Mouse (Mus musculus) liver, postnatal 0 days (tissue): ENCODE data around the gene Chmp1a. TPM values are rescaled to one million over a fixed set of nuclear protein-coding genes. Genes with fewer than 3 reads are reported as not detected.
A peak's percentile ranks its signal among the peaks of the same experiment; 100 is the strongest.

Source experiments
- ATAC-seq: fragments of 200-750 bp; cut with Nextera tagmentation; 2 replicates; pipeline ENCODE4 v1.8.0; 2017; ENCODE audit warnings: mild to moderate bottlenecking, moderate library complexity
- DNase-seq: peaks from one replicate; pipeline ENCODE4 v3.0.0-alpha.2; 2016
- H3K27ac ChIP-seq: fragments of 300-500 bp; sonication (generic); 2 replicates; pipeline ENCODE4 v1.5.1; 2014; ENCODE audit warnings: antibody characterized with exemption, moderate library complexity, mild to moderate bottlenecking, low read depth
- H3K27me3 ChIP-seq: fragments of 300-500 bp; sonication (generic); 2 replicates; pipeline ENCODE4 v1.6.1; 2014; ENCODE audit warnings: low read length, control low read depth, mixed read lengths; ENCODE audit not compliant: insufficient read depth
- H3K36me3 ChIP-seq: fragments of 300-500 bp; sonication (generic); replicated peaks from 2 replicates; pipeline ENCODE4 v1.6.1; 2014; ENCODE audit warnings: mild to moderate bottlenecking, control low read depth, low read length, moderate library complexity, mixed read lengths; ENCODE audit not compliant: insufficient read depth
- H3K4me1 ChIP-seq: fragments of 300-500 bp; sonication (generic); 2 replicates; pipeline ENCODE4 v1.6.1; 2014; ENCODE audit warnings: antibody characterized with exemption, mild to moderate bottlenecking, control low read depth; ENCODE audit not compliant: insufficient read depth
- H3K4me2 ChIP-seq: fragments of 300-500 bp; sonication (generic); 2 replicates; pipeline ENCODE4 v1.6.1; 2014; ENCODE audit warnings: low read depth, mild to moderate bottlenecking, low read length, moderate library complexity, mixed read lengths
- H3K4me3 ChIP-seq: fragments of 300-500 bp; sonication (generic); 2 replicates; pipeline ENCODE4 v1.5.1; 2014; ENCODE audit warnings: low read depth, low read length
- H3K9ac ChIP-seq: fragments of 300-500 bp; sonication (generic); replicated peaks from 2 replicates; pipeline ENCODE4 v1.6.1; 2014; ENCODE audit warnings: mild to moderate bottlenecking, moderate library complexity
- H3K9me3 ChIP-seq: fragments of 300-500 bp; sonication (generic); 2 replicates; pipeline ENCODE4 v1.6.1; 2016; ENCODE audit warnings: mild to moderate bottlenecking, control low read depth, low read length, mixed read lengths
- CTCF ChIP-seq: sonication (generic); IDR thresholded peaks from 2 replicates; pipeline ENCODE4 v1.5.1; 2016; ENCODE audit warnings: antibody characterized with exemption, low read depth
- EP300 ChIP-seq: IDR thresholded peaks from 2 replicates; pipeline ENCODE4 v1.6.1; 2016; ENCODE audit warnings: antibody characterized with exemption, low read depth, mild to moderate bottlenecking
- WGBS: fragments of 180-500 bp; shearing (Covaris S2); extraction: QIAGEN DNeasy Blood & Tissue Kit; methylation state at CpG from one replicate; pipeline ENCODE4 v1.1.7; 2014; ENCODE audit not compliant: insufficient replicate concordance; 5-methylcytosine and 5-hydroxymethylcytosine counted together
- polyA plus RNA-seq: library from polyadenylated mRNA; unstranded; fragments of >200 nt; fragmentation: Nextera tagmentation; extraction: Ambion mirVana; gene quantifications from 2 replicates; pipeline ENCODE4 v1.2.1, GENCODE M21; 2015

Chmp1a gene
- polyA plus RNA-seq, 1 experiment from 2014 or later = 60.0 TPM

GRCm38 (mm10) chr8:123188006-123188405 lies 24.6 kb downstream of the Chmp1a start:
- no peak overlapping the region for H3K27ac ChIP-seq
- 66% methylated on average over 2 of the region's 2 CpGs for WGBS
- H3K4me3 ChIP-seq = no peak overlapping the region
- H3K9me3 ChIP-seq = no peaks in the 10 kb centered on the region
- no peak for DNase-seq
- 0 out of 2 replicates have a peak, but pooled peaks cover 2% of the 10 kb centered on the region for H3K4me1 ChIP-seq
- no peaks in the 10 kb centered on the region for H3K27me3 ChIP-seq
- H3K9ac ChIP-seq = no peak overlapping the region
- TF ChIP-seq CTCF (no peak), EP300 (no peak)
- H3K36me3 ChIP-seq = no peaks in the 10 kb centered on the region
- no peak for ATAC-seq
- no peak overlapping the region for H3K4me2 ChIP-seq

GRCm38 (mm10) chr8:123185566-123186409 lies 26.8 kb downstream of the Chmp1a start, which contains the start of gene Dpep1:
Gene Dpep1, plus strand, starts transcription at chr8:123186242.
- no peak within 1 kb of the TSS for H3K27ac ChIP-seq
- 51% methylated on average over 19 of the region's 19 CpGs for WGBS
- H3K9me3 ChIP-seq = no peaks in the 10 kb centered on the region
- 0 out of 2 replicates have a peak within 1 kb of the TSS, but pooled peaks have one; percentile 6 for H3K9ac ChIP-seq
- no peaks in the 10 kb centered on the region for H3K27me3 ChIP-seq
- ATAC-seq (peak; percentile 7; the same call in 1 of the 2 replicates), DNase-seq (no peak)
- 0 out of 2 replicates have a peak, but pooled peaks cover 5% of the 10 kb centered on the region for H3K4me1 ChIP-seq
- H3K4me3 ChIP-seq = no peak within 1 kb of the TSS
- TF ChIP-seq EP300 (no peak), CTCF (no peak)
- no peak within 1 kb of the TSS for H3K4me2 ChIP-seq
- no peaks in the 10 kb centered on the region for H3K36me3 ChIP-seq

GRCm38 (mm10) chr8:123181391-123181790 lies 31.2 kb downstream of the Chmp1a start:
- Histone ChIP-seq H3K36me3 (no peaks in the 10 kb centered on the region), H3K4me2 (no peak overlapping the region), H3K9me3 (peaks cover 6% of the 10 kb centered on the region; the same call in 1 of the 2 replicates), H3K9ac (no peak overlapping the region), H3K27me3 (no peaks in the 10 kb centered on the region), H3K4me1 (0 out of 2 replicates have a peak, but pooled peaks cover 3% of the 10 kb centered on the region), H3K4me3 (no peak overlapping the region), H3K27ac (peak overlapping the region; percentile 77)
- DNase-seq (peak; percentile 57), ATAC-seq (peak; percentile 95)
- TF ChIP-seq CTCF (no peak), EP300 (no peak)
- 58% methylated on average over 3 of the region's 3 CpGs for WGBS

DNA sequence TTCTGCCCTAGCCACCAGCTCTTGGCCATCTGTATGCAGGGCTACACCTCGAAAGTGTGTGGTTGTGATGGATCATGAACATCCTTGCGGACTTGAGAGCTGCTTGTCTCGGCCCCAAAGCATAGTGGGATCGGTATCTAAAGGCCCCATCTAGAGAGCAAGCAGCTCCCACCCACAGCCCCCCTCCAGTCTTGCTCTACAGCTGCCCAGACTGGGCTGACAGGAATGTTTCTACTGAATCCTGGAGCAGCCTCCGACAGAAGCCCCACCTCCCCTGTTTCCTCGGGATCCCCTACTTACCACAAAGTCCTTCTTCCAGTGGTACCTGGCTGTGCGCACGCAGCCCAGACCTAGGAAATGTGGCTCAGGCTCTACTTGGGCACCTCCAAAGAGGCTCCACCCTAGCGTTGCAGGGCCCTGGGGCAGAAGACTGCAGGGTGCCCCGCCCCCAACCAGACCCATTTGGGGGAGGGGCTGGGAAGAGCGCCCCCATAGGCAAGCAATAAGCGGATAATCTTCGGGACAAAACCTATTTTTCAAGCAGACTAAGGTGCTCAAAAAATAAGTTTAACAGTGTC lies 54.6 kb downstream of the Chmp1a start, which contains the start of gene Sult5a1:
Gene Sult5a1, minus strand, starts transcription at position 428 of the 578 bp plus-strand sequence.
- Histone ChIP-seq H3K27ac (0 out of 2 replicates have a peak within 1 kb of the TSS, but pooled peaks have one; percentile 29), H3K9ac (0 out of 2 replicates have a peak within 1 kb of the TSS, but pooled peaks have one; percentile 2), H3K4me3 (no peak within 1 kb of the TSS), H3K4me2 (0 out of 2 replicates have a peak within 1 kb of the TSS, but pooled peaks have one; percentile 32), H3K4me1 (peaks cover 13% of the 10 kb centered on the region; the same call in 1 of the 2 replicates), H3K36me3 (no peaks in the 10 kb centered on the region), H3K27me3 (no peaks in the 10 kb centered on the region), H3K9me3 (no peaks in the 10 kb centered on the region)
- ATAC-seq (no peak), DNase-seq (no peak)
- TF ChIP-seq EP300 = no peak
- no peak for TF ChIP-seq CTCF
- 37% methylated on average over 13 of the region's 13 CpGs for WGBS

DNA sequence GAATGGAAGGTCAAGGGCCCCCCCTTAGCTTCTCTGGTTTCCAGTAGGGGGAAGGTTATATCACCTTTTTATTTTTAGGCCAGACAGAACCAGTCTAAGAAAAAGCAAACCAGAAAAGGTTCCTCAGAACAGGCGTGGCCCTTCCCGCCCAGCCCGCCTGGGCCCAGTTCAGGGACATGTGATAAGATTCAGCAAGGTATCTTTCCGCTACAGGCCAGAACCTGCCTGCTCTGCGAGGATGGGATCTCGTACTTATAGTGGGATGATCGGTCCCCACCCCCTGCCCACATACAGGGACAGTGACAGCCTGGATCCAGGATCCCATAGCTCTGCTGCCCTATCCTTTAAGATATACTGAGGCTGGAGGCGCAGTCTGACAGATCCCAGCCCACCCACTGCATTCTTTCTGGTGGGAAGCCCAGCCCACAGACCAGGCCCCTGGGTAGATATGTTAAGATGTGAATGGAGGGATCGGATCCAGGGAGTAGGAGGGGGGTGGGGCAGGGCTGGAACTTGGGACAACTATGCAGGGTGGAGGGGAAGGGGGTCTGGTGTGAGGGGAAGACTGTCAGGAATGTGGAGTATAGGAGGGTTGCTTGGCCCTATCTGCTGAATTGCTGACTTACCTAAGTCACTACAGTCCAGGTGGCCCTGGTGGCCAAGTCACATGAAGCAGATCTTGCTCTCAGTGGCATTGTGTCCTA lies 56.3 kb downstream of the Chmp1a start:
- DNase-seq = no peak
- no peaks in the 10 kb centered on the region for H3K27me3 ChIP-seq
- peaks cover 13% of the 10 kb centered on the region; the same call in 1 of the 2 replicates for H3K4me1 ChIP-seq
- H3K36me3 ChIP-seq = no peaks in the 10 kb centered on the region
- WGBS = 61% methylated on average over 9 of the region's 9 CpGs
- peak; percentile 70 for ATAC-seq
- H3K9ac ChIP-seq = no peak overlapping the region
- H3K4me3 ChIP-seq = no peak overlapping the region
- H3K4me2 ChIP-seq = no peak overlapping the region
- H3K9me3 ChIP-seq = no peaks in the 10 kb centered on the region
- H3K27ac ChIP-seq = no peak overlapping the region
- peak; percentile 59; the same call in 1 of the 2 replicates for TF ChIP-seq EP300
- no peak for TF ChIP-seq CTCF

DNA sequence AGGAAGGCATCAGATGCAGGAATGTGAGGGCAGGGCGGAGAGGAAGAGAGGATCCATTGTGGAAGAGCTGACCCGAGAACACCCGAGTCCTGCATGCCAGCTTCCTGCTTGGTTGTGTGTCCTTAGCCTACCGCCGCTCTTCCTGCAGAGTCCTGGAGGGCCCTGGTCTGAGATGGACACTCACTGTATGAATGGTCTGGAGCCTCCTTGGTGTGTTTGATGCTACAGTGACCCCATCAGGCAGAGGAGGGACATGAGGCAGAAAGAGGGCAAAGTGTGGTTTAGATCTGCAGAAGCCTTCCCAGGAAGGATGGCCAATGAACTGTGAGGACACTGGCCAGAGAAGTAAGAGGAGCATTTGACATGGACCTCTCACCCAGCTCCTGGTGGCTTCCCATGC lies 57.4 kb downstream of the Chmp1a start:
- no peak overlapping the region for H3K9ac ChIP-seq

More for the DNA sequence above, 57.4 kb downstream of the Chmp1a start:
- Histone ChIP-seq H3K27me3 (no peaks in the 10 kb centered on the region), H3K4me2 (no peak overlapping the region), H3K4me3 (no peak overlapping the region), H3K36me3 (no peaks in the 10 kb centered on the region), H3K9me3 (no peaks in the 10 kb centered on the region), H3K4me1 (peaks cover 13% of the 10 kb centered on the region; the same call in 1 of the 2 replicates), H3K27ac (no peak overlapping the region)
- peak; percentile 70 for TF ChIP-seq CTCF
- no peak for TF ChIP-seq EP300
- 74% methylated on average over 5 of the region's 5 CpGs for WGBS
- DNase-seq (peak; percentile 15), ATAC-seq (no peak)

Other genes starting within 250 kb of the Chmp1a start
- 21.2 and 21.9 TPM in 2 replicates for gene Ankrd11, start 170.5 kb downstream of the Chmp1a start, polyA plus RNA-seq
- gene Spg7, start 149.8 kb downstream of the Chmp1a start, polyA plus RNA-seq = 16.9 and 18.3 TPM in 2 replicates
- gene Rpl13, start 110.4 kb downstream of the Chmp1a start, polyA plus RNA-seq = 811 and 871 TPM in 2 replicates
- gene Cpne7, start 95.4 kb downstream of the Chmp1a start, polyA plus RNA-seq = 0.06 TPM in 2 replicates
- 2.4 and 4.0 TPM in 2 replicates for gene Sult5a1, start 54.4 kb downstream of the Chmp1a start, polyA plus RNA-seq
- gene Dpep1, start 26.5 kb downstream of the Chmp1a start, polyA plus RNA-seq = 0.99 and 1.2 TPM in 2 replicates
- gene Spata33, start 69 bp upstream of the Chmp1a start, polyA plus RNA-seq = 0.32 and 0.66 TPM in 2 replicates
- gene Cdk10, start 12.1 kb upstream of the Chmp1a start, polyA plus RNA-seq = 8.7 TPM in 2 replicates
- 4.2 and 6.6 TPM in 2 replicates for gene Spata2l, start 23.5 kb upstream of the Chmp1a start, polyA plus RNA-seq
- 4.9 and 5.5 TPM in 2 replicates for gene Zfp276, start 41.4 kb upstream of the Chmp1a start, polyA plus RNA-seq
- 3.9 and 4.5 TPM in 2 replicates for gene Vps9d1, start 41.6 kb upstream of the Chmp1a start, polyA plus RNA-seq
- gene Fanca, start 105.8 kb upstream of the Chmp1a start, polyA plus RNA-seq = 6.3 TPM in 2 replicates
- gene Spire2, start 120.0 kb upstream of the Chmp1a start, polyA plus RNA-seq = 0.80 and 1.1 TPM in 2 replicates
- 54.1 and 54.9 TPM in 2 replicates for gene Tcf25, start 161.0 kb upstream of the Chmp1a start, polyA plus RNA-seq
- not detected in 2 replicates for gene Mc1r, start 194.3 kb upstream of the Chmp1a start, polyA plus RNA-seq
- 0.20 and 0.24 TPM in 2 replicates for gene Tubb3, start 198.7 kb upstream of the Chmp1a start, polyA plus RNA-seq
- gene Def8, start 210.8 kb upstream of the Chmp1a start, polyA plus RNA-seq = 10.1 and 11.6 TPM in 2 replicates